Mouse (Mus musculus) limb, embryonic 11.5 days (tissue): ENCODE measurements around the gene Gtf3c2. TPM values are rescaled to one million over a fixed set of nuclear protein-coding genes. Genes with fewer than 3 reads are reported as not detected.
"Not testable (repeated sequence)": the region's sequence is repeated elsewhere in the genome, so short reads cannot be mapped to it uniquely, and the experiment has no call there.

Experiments
- ATAC-seq: fragments of 200-750 bp; cut with Nextera tagmentation; 2 replicates; pipeline ENCODE4 v1.8.0; 2017; ENCODE audit warnings: low read depth; ENCODE audit not compliant: insufficient number of reproducible peaks, low FRiP score, low TSS enrichment
- DNase-seq: peaks from one replicate; pipeline ENCODE4 v3.0.0-alpha.2; 2015; ENCODE audit warnings: low spot score
- H3K27ac ChIP-seq: fragments of 300-500 bp; sonication (generic); replicated peaks from 2 replicates; pipeline ENCODE4 v1.5.1; 2014; ENCODE audit warnings: low read depth, mild to moderate bottlenecking, low read length
- H3K27me3 ChIP-seq: fragments of 300-500 bp; sonication (generic); 2 replicates; pipeline ENCODE4 v1.6.1; 2014; ENCODE audit warnings: mild to moderate bottlenecking, low read length, mixed read lengths; ENCODE audit not compliant: control insufficient read depth, insufficient read depth
- H3K36me3 ChIP-seq: fragments of 300-500 bp; sonication (generic); 2 replicates; pipeline ENCODE4 v1.6.1; 2014; ENCODE audit warnings: mild to moderate bottlenecking, low read length, moderate library complexity, mixed read lengths; ENCODE audit not compliant: control insufficient read depth, insufficient read depth
- H3K4me1 ChIP-seq: fragments of 300-500 bp; sonication (generic); 2 replicates; pipeline ENCODE4 v1.6.1; 2014; ENCODE audit warnings: low read length, mixed read lengths; ENCODE audit not compliant: control insufficient read depth, insufficient read depth
- H3K4me2 ChIP-seq: fragments of 300-500 bp; sonication (generic); 2 replicates; pipeline ENCODE4 v1.6.1; 2014; ENCODE audit warnings: low read depth, mild to moderate bottlenecking, moderate library complexity; ENCODE audit not compliant: severe bottlenecking
- H3K4me3 ChIP-seq: fragments of 300-500 bp; sonication (generic); 2 replicates; pipeline ENCODE4 v1.5.1; 2014; ENCODE audit warnings: low read depth, low read length
- H3K9ac ChIP-seq: fragments of 300-500 bp; sonication (generic); 2 replicates; pipeline ENCODE4 v1.6.1; 2014; ENCODE audit warnings: mild to moderate bottlenecking, low read length
- H3K9me3 ChIP-seq: fragments of 300-500 bp; sonication (generic); 2 replicates; pipeline ENCODE4 v1.6.1; 2016; ENCODE audit warnings: low read length; ENCODE audit not compliant: control insufficient read depth
- WGBS: fragments of 180-500 bp; shearing (Covaris S2); extraction: QIAGEN DNeasy Blood & Tissue Kit; methylation state at CpG from one replicate; pipeline ENCODE4 v1.1.7; 2014; 5-methylcytosine and 5-hydroxymethylcytosine counted together
- polyA plus RNA-seq: library from polyadenylated mRNA; unstranded; fragments of >200 nt; fragmentation: Nextera tagmentation; extraction: Ambion mirVana; gene quantifications from 2 replicates; pipeline ENCODE4 v1.2.1, GENCODE M21; 2014

The Gtf3c2 gene
- polyA plus RNA-seq, 1 experiment from 2014 or later = 89.2 TPM

DNA sequence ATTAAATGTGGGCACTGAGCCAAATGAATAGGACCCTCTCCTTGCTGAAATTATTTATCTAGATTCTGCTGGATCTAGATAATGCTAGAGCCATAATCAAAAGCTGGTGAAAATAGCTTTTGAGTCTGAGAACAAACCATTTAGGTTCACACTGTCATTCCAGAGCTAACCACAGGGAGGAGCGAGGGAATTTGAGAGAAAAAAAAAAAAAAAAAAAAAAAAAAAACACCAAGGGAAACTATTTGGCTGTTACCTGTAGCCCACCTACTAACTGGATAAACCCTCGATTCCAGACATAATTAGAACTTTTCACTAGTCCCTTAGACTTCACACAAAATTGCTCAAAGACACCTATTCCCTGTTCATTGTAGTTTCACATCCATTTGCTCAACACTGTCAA, 39.1 kb upstream of the Gtf3c2 start:
- Histone ChIP-seq H3K27me3 (no peaks in the 10 kb centered on the region), H3K4me2 (peak overlapping the region; percentile 82), H3K36me3 (0 out of 2 replicates have a peak, but pooled peaks cover 2% of the 10 kb centered on the region), H3K9me3 (no peaks in the 10 kb centered on the region), H3K4me1 (0 out of 2 replicates have a peak, but pooled peaks cover 3% of the 10 kb centered on the region), H3K27ac (no peak overlapping the region), H3K9ac (no peak overlapping the region), H3K4me3 (peak overlapping the region; percentile 98; the same call in 1 of the 2 replicates)
- 4% methylated on average over 2 of the region's 2 CpGs for WGBS
- ATAC-seq = no peak
- no peak for DNase-seq

DNA sequence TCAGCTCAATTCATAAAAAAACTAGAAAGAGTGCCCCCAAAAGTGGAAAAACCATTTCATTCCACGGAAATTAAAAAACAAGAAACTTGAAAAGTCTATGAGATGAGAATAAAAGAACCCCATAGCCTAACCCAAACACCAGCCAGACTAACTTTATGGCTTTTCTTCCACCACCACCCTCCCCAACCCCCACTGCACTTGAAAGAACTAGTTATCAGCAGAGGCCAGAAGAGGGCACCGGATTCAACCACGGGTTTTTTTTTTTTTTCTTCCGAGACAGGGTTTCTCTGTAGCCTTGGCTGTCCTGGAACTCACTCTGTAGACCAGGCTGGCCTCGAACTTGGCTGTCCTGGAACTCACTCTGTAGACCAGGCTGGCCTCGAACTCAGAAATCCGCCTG, 38.4 kb upstream of the Gtf3c2 start:
- Histone ChIP-seq H3K4me2 (no peak overlapping the region), H3K36me3 (0 out of 2 replicates have a peak, but pooled peaks cover 2% of the 10 kb centered on the region), H3K27me3 (no peaks in the 10 kb centered on the region), H3K9ac (no peak overlapping the region), H3K9me3 (no peaks in the 10 kb centered on the region), H3K4me1 (0 out of 2 replicates have a peak, but pooled peaks cover 3% of the 10 kb centered on the region), H3K4me3 (no peak overlapping the region), H3K27ac (no peak overlapping the region)
- 47% methylated on average over 5 of the region's 7 CpGs for whole genome bisulfite sequencing
- ATAC-seq (no peak), DNase-seq (no peak)

DNA sequence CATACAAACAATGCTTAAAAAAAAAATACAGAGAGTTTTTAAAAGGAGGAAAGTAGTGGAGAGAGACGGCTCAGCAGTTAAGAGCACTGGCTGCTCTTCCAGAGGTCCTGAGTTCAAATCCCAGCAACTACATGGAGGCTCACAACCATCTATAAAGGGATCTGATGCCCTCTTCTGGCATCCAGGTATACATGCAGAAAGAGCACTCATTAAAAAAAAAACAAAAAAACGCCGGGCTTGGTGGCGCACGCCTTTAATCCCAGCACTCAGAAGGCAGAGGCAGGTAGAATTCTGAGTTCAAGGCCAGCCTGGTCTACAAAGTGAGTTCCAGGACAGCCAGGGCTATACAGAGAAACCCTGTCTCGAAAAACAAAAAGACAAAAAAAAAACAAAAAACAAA, 36.6 kb upstream of the Gtf3c2 start:
- not testable (repeated sequence) for H3K4me3 ChIP-seq, ATAC-seq
- 90% methylated on average over 6 of the region's 6 CpGs for WGBS

DNA sequence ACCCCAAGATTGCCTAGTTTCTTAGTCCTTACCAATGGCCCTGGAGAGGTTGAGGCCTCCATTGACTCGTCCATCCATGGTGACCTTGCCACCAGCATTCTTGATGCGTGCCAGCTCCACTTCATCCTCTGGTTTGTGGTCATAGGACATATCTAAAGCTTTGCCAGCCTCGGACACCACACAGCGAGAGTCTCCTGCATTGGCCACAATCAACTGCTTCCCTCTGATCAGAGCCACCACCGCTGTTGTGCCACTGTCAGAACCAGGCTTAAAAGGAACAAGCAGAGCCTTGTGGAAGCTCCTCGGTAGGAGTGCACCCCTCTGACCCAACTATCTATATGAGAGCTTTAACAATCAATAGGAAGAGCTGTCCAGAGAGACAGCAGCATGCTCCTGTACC, 24.5 kb upstream of the Gtf3c2 start:
- WGBS = 90% methylated on average over 6 of the region's 6 CpGs
- no peak for ATAC-seq
- Histone ChIP-seq H3K4me3 (no peak overlapping the region), H3K4me2 (no peak overlapping the region), H3K4me1 (peaks cover 3% of the 10 kb centered on the region; the same call in 1 of the 2 replicates), H3K9me3 (peaks cover 5% of the 10 kb centered on the region), H3K9ac (no peak overlapping the region), H3K36me3 (peaks cover 27% of the 10 kb centered on the region), H3K27ac (no peak overlapping the region), H3K27me3 (no peaks in the 10 kb centered on the region)
- DNase-seq = no peak

More for the DNA sequence above, 36.6 kb upstream of the Gtf3c2 start:
- H3K36me3 ChIP-seq, H3K4me2 ChIP-seq, DNase-seq, H3K9ac ChIP-seq, H3K27ac ChIP-seq, H3K27me3 ChIP-seq, H3K4me1 ChIP-seq, H3K9me3 ChIP-seq: not testable (repeated sequence)

DNA sequence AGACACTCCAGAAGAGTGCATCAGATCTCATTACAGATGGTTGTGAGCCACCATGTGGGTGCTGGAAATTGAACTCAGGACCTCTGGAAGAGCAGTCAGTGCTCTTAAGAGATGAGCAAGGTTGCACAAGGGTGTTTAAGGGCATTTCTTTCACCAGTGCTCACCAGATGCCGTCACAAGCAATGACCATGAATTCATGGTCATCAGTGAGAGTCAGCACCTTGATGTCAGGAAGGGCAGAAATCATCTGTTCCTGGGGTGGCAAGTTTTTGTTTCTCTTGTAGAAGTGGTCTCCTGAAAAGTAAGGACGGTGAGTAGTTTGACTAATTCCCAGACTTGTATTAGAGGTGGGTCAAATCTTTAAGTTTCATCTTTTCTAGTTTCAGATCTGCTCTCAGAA, 23.9 kb upstream of the Gtf3c2 start:
- WGBS = 90% methylated on average over 2 of the region's 2 CpGs

DNA sequence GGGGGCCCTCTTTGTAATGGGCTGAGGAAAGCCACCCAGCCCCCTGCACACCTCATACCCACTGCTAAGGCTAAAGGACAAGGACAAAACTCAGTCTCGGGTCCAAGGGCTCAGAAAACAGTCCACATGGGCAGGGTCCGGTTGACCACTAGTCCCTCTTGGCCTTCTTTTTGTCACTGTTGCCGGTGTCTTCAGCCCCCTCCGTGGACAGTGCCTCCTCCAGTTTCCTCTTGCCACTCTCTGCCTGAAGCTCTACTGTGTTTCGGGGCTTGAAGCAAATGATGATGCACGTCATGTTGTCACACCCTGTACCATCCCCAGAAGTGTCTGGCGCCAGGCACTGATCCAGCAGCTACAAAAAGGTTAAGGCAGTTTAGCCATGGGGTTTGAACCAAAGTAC, 23.0 kb upstream of the Gtf3c2 start:
- peaks cover 42% of the 10 kb centered on the region for H3K36me3 ChIP-seq
- H3K9me3 ChIP-seq = peaks cover 5% of the 10 kb centered on the region
- peaks cover 3% of the 10 kb centered on the region; the same call in 1 of the 2 replicates for H3K4me1 ChIP-seq
- H3K4me3 ChIP-seq = peak overlapping the region; percentile 78
- no peaks in the 10 kb centered on the region for H3K27me3 ChIP-seq
- H3K27ac ChIP-seq = peak overlapping the region; percentile 10; the same call in 1 of the 2 replicates
- 89% methylated on average over 7 of the region's 7 CpGs for WGBS
- H3K9ac ChIP-seq = peak overlapping the region; percentile 28
- H3K4me2 ChIP-seq = peak overlapping the region; percentile 84
- ATAC-seq (no peak), DNase-seq (no peak)

More for the DNA sequence above, 23.9 kb upstream of the Gtf3c2 start:
- Histone ChIP-seq H3K9ac (no peak overlapping the region), H3K4me3 (no peak overlapping the region), H3K4me2 (no peak overlapping the region), H3K9me3 (peaks cover 5% of the 10 kb centered on the region), H3K4me1 (peaks cover 3% of the 10 kb centered on the region; the same call in 1 of the 2 replicates), H3K27me3 (no peaks in the 10 kb centered on the region), H3K36me3 (peaks cover 32% of the 10 kb centered on the region), H3K27ac (no peak overlapping the region)
- ATAC-seq (no peak), DNase-seq (no peak)

DNA sequence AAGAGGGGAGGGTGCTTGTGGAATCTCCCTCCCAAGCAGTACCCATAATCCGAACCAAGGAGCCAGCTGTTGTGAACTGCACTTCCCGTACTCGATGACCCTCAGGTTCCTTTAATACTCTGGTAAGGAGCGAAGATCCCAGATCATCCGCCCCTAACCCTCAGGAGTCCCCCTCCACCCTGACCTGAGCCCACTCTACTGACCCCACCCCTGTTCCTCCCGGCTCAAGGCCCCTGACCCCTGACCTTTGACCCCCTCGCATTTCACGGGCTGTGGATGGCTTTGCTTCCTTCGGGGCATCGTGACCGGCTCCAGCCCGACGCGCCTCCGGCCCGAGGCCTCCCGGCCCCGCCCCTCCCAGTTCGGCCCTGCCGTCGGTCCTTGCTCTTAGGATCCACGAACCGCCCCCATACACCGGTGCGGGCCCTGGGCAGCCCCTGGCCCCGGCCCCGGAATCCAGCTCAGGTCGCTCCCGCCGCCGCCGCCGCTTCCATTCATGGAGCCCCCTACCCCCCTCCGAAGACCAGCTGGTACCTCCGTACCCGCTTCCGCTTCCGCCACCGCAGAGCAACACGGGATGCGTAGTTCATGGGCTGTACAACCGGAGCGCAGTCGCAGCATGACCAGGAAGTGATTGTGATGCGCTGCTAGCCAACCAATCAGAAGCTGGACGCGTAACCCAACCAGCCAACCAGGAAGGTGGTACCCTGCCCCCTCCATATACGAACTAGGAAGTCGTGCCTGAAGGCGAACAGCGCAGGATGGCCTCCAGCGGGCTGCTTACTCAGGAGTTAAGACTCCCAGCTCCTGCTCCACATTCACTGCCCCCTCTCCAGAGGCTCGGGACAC, 22.0 kb upstream of the Gtf3c2 start, which contains the start of gene Zfp513:
TSS of gene Zfp513 (minus strand) at position 562 of the 849 bp plus-strand sequence.
- peak; percentile 96 for DNase-seq
- peak; percentile 97 for ATAC-seq
- H3K4me1 ChIP-seq = peaks cover 3% of the 10 kb centered on the region; the same call in 1 of the 2 replicates
- H3K4me3 ChIP-seq = peak within 1 kb of the TSS; percentile 78
- peaks cover 5% of the 10 kb centered on the region for H3K9me3 ChIP-seq
- H3K27me3 ChIP-seq = no peaks in the 10 kb centered on the region
- peak within 1 kb of the TSS; percentile 84 for H3K4me2 ChIP-seq
- WGBS = under 1% methylated on average over 53 of the region's 53 CpGs
- peak within 1 kb of the TSS; percentile 83 for H3K9ac ChIP-seq
- peak within 1 kb of the TSS; percentile 56; the same call in 1 of the 2 replicates for H3K27ac ChIP-seq
- peaks cover 51% of the 10 kb centered on the region for H3K36me3 ChIP-seq

DNA sequence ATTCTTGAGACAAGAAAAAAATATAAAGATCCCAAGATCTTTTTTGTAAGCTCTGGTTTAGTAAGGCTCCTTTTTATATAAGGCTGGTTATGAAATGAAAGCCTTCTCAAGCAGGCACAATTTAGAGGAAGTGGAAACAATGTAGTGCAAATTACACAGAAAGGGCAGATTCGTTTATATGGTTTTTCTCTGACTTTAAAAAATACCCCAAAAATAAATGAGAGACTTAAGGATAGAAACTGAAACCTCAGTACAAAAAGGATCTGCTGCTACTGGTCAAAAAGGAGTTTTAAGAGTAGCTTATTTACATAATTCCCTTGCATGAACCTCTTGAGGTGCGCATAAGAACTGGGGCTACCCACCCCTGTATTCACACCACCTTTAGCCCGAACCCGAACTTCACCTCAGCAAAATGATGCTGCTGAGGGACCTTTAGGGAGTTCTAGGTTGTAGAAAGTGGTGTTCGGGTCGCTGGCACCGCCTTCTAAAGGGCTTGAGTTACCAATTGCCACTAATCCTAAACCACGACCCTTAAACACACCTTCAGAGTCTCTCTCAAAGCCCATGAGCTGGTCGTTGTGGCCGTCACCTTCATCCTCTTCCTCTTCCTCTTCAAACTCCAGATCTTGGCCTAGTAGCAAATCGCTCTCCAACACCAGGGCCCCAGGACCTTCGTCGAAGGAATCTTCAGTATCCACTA, 21.2 kb upstream of the Gtf3c2 start:
- Histone ChIP-seq H3K9ac (peak overlapping the region; percentile 83), H3K4me3 (peak overlapping the region; percentile 78), H3K27ac (0 out of 2 replicates have a peak overlapping the region, but pooled peaks have one; percentile 56), H3K4me2 (peak overlapping the region; percentile 84), H3K9me3 (peaks cover 5% of the 10 kb centered on the region), H3K27me3 (no peaks in the 10 kb centered on the region), H3K4me1 (peaks cover 3% of the 10 kb centered on the region; the same call in 1 of the 2 replicates), H3K36me3 (peaks cover 55% of the 10 kb centered on the region)
- DNase-seq (no peak), ATAC-seq (no peak)
- 19% methylated on average over 13 of the region's 13 CpGs for WGBS
